Mouse (Mus musculus): ENCODE data around the gene Opcml. TPM values are rescaled to one million over a fixed set of nuclear protein-coding genes. Genes with fewer than 3 reads are reported as not detected.

Gene Opcml
- polyA plus RNA-seq, 1 experiment, result 0.02 TPM

DNA sequence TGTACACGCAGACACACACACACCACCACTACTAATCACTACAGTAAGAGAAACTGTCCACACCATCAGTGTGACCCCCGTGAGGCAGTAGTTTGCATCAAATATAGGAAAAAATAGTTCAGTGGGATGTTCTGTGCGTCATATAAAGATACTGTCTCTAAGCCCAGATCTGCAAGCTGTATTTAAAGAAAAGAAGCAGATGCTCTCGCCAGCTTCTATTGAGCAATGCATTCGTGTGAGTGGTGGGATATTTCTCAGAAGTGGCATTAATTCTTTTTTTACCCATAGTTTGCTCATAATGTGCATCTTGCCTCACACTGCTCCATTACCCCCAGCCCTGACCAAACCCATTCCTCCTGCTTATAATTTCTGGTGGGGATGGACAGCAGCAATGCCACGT is 678.8 kb downstream of the Opcml start:
- no peak for DNase-seq (ENCODE audit: low read depth in 1 of 2, low spot score in 2 of 2)
- Histone ChIP-seq H3K27ac (ENCODE audit: insufficient read depth, low read length) (no peak overlapping the region), H3K36me3 (ENCODE audit: control insufficient read depth, insufficient read depth, low read length) (no peaks in the 10 kb centered on the region), H3K4me1 (ENCODE audit: control insufficient read depth, insufficient read depth, insufficient read length) (no peaks in the 10 kb centered on the region), H3K4me3 (ENCODE audit: extremely low read depth, insufficient read depth, insufficient read length) (no peak overlapping the region), H3K27me3 (ENCODE audit: control insufficient read depth, insufficient read depth, low read length) (no peaks in the 10 kb centered on the region)
- WGBS, result 85% methylated on average over 6 of the region's 6 CpGs
- no peak for TF ChIP-seq CTCF (IDR thresholded peaks at IDR 0.05; ENCODE audit: extremely low read depth, insufficient read depth, insufficient read length, insufficient replicate concordance)
- TF ChIP-seq POLR2A (IDR thresholded peaks at IDR 0.05; ENCODE audit: low read depth, low read length), result no peak

DNA sequence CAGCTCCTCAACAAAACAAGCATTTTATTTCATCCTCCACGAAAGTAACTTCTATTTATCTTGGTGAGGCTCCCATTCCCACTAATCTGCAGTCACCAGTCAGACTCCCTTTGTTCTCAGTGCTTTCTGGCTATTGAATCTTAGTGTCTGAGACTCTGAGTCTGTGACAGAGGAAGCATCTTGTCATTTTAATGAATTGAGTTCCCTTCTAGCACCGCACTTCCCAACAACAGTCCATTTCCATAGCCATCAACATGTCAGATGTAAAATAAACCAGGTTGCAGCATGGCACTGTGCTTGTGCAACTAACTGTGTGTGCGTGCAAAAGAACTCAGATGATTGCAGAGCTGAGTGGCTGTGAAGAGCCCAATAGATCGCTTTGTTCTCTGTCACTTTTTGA is 680.9 kb downstream of the Opcml start:
- H3K27me3 ChIP-seq (ENCODE audit: control insufficient read depth, insufficient read depth, low read length), result no peaks in the 10 kb centered on the region
- no peak for DNase-seq (ENCODE audit: low read depth in 1 of 2, low spot score in 2 of 2)
- H3K4me3 ChIP-seq (ENCODE audit: extremely low read depth, insufficient read depth, insufficient read length), result no peak overlapping the region
- TF ChIP-seq POLR2A (IDR thresholded peaks at IDR 0.05; ENCODE audit: low read depth, low read length) (no peak), CTCF (IDR thresholded peaks at IDR 0.05; ENCODE audit: extremely low read depth, insufficient read depth, insufficient read length, insufficient replicate concordance) (no peak)
- 61% methylated on average over 4 of the region's 4 CpGs for WGBS
- H3K27ac ChIP-seq (ENCODE audit: insufficient read depth, low read length), result no peak overlapping the region
- no peaks in the 10 kb centered on the region for H3K36me3 ChIP-seq (ENCODE audit: control insufficient read depth, insufficient read depth, low read length)
- no peaks in the 10 kb centered on the region for H3K4me1 ChIP-seq (ENCODE audit: control insufficient read depth, insufficient read depth, insufficient read length)

- WGBS, result 87% methylated on average over 6 of the region's 6 CpGs
- no peaks in the 10 kb centered on the region for H3K36me3 ChIP-seq (ENCODE audit: control insufficient read depth, insufficient read depth, low read length)
- no peak for DNase-seq (ENCODE audit: low read depth in 1 of 2, low spot score in 2 of 2)
- H3K27ac ChIP-seq (ENCODE audit: insufficient read depth, low read length), result no peak overlapping the region
- TF ChIP-seq CTCF (IDR thresholded peaks at IDR 0.05; ENCODE audit: extremely low read depth, insufficient read depth, insufficient read length, insufficient replicate concordance), result no peak
- TF ChIP-seq POLR2A (IDR thresholded peaks at IDR 0.05; ENCODE audit: low read depth, low read length), result no peak
- no peak overlapping the region for H3K4me3 ChIP-seq (ENCODE audit: extremely low read depth, insufficient read depth, insufficient read length)
- H3K4me1 ChIP-seq (ENCODE audit: control insufficient read depth, insufficient read depth, insufficient read length), result no peaks in the 10 kb centered on the region
- H3K27me3 ChIP-seq (ENCODE audit: control insufficient read depth, insufficient read depth, low read length), result no peaks in the 10 kb centered on the region
Measured at GRCm38 (mm10) chr9:28474586-28474985, 684.0 kb downstream of the Opcml start.

GRCm38 (mm10) chr9:28481261-28481660 is 690.7 kb downstream of the Opcml start:
- Histone ChIP-seq H3K27ac (ENCODE audit: insufficient read depth, low read length) (no peak overlapping the region), H3K4me1 (ENCODE audit: control insufficient read depth, insufficient read depth, insufficient read length) (no peaks in the 10 kb centered on the region), H3K27me3 (ENCODE audit: control insufficient read depth, insufficient read depth, low read length) (no peaks in the 10 kb centered on the region), H3K4me3 (ENCODE audit: extremely low read depth, insufficient read depth, insufficient read length) (no peak overlapping the region), H3K36me3 (ENCODE audit: control insufficient read depth, insufficient read depth, low read length) (no peaks in the 10 kb centered on the region)
- DNase-seq (ENCODE audit: low read depth in 1 of 2, low spot score in 2 of 2), result no peak
- 83% methylated on average over 4 of the region's 4 CpGs for WGBS
- TF ChIP-seq CTCF (IDR thresholded peaks at IDR 0.05; ENCODE audit: extremely low read depth, insufficient read depth, insufficient read length, insufficient replicate concordance) (no peak), POLR2A (IDR thresholded peaks at IDR 0.05; ENCODE audit: low read depth, low read length) (no peak)

- no peak for DNase-seq (ENCODE audit: low read depth in 1 of 2, low spot score in 2 of 2)
- Histone ChIP-seq H3K36me3 (ENCODE audit: control insufficient read depth, insufficient read depth, low read length) (no peaks in the 10 kb centered on the region), H3K4me3 (ENCODE audit: extremely low read depth, insufficient read depth, insufficient read length) (no peak overlapping the region), H3K4me1 (ENCODE audit: control insufficient read depth, insufficient read depth, insufficient read length) (no peaks in the 10 kb centered on the region), H3K27ac (ENCODE audit: insufficient read depth, low read length) (no peak overlapping the region), H3K27me3 (ENCODE audit: control insufficient read depth, insufficient read depth, low read length) (no peaks in the 10 kb centered on the region)
- TF ChIP-seq CTCF (IDR thresholded peaks at IDR 0.05; ENCODE audit: extremely low read depth, insufficient read depth, insufficient read length, insufficient replicate concordance) (no peak), POLR2A (IDR thresholded peaks at IDR 0.05; ENCODE audit: low read depth, low read length) (no peak)
- WGBS, result 47% methylated on average over 2 of the region's 2 CpGs
Measured at GRCm38 (mm10) chr9:28488499-28488898, 697.9 kb downstream of the Opcml start.

DNA sequence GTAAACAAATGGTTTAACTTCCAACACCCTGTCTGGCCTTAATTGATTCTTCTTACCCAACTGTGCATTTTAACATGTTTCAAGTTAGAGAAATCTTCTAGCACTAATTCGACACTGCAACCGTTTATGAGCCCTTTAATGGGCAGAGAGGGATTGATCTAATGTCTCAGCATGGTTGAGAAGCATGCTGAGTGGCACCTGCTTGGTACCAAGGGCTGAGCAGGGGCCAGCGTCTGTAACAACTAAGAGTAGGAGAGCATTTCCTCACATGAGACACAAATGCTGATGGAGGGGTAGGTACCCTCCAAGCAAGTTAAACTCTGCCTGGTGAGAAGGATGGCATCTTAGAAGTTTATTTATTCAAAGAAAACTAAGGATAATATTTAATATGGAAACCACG is 699.3 kb downstream of the Opcml start:
- Histone ChIP-seq H3K4me3 (ENCODE audit: extremely low read depth, insufficient read depth, insufficient read length) (no peak overlapping the region), H3K4me1 (ENCODE audit: control insufficient read depth, insufficient read depth, insufficient read length) (no peaks in the 10 kb centered on the region), H3K27me3 (ENCODE audit: control insufficient read depth, insufficient read depth, low read length) (no peaks in the 10 kb centered on the region), H3K36me3 (ENCODE audit: control insufficient read depth, insufficient read depth, low read length) (no peaks in the 10 kb centered on the region), H3K27ac (ENCODE audit: insufficient read depth, low read length) (no peak overlapping the region)
- DNase-seq (ENCODE audit: low read depth in 1 of 2, low spot score in 2 of 2), result no peak
- WGBS, result 85% methylated on average over 4 of the region's 4 CpGs
- TF ChIP-seq POLR2A (IDR thresholded peaks at IDR 0.05; ENCODE audit: low read depth, low read length) (no peak), CTCF (IDR thresholded peaks at IDR 0.05; ENCODE audit: extremely low read depth, insufficient read depth, insufficient read length, insufficient replicate concordance) (no peak)

DNA sequence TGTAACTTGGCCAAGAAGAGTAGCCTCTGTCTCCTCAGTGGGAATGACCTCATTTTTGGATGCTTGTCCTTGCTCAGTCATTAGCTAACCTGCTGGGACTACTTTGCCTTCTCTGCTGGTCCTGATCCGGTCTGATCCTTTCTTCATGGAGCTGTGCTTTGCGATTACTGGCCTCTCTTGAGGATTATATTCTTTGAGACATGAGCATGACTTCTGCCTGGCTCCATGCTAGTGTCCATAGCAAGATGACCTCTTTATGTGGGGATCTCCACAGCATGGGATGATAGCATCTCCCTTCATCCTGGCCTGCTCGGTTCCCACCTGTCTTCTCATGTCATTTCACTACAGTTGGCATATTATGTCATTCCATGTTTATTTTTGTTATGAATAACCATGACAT is 699.8 kb downstream of the Opcml start:
- TF ChIP-seq POLR2A (IDR thresholded peaks at IDR 0.05; ENCODE audit: low read depth, low read length), result no peak
- no peak for TF ChIP-seq CTCF (IDR thresholded peaks at IDR 0.05; ENCODE audit: extremely low read depth, insufficient read depth, insufficient read length, insufficient replicate concordance)
- Histone ChIP-seq H3K4me3 (ENCODE audit: extremely low read depth, insufficient read depth, insufficient read length) (no peak overlapping the region), H3K36me3 (ENCODE audit: control insufficient read depth, insufficient read depth, low read length) (no peaks in the 10 kb centered on the region), H3K27me3 (ENCODE audit: control insufficient read depth, insufficient read depth, low read length) (no peaks in the 10 kb centered on the region), H3K27ac (ENCODE audit: insufficient read depth, low read length) (no peak overlapping the region), H3K4me1 (ENCODE audit: control insufficient read depth, insufficient read depth, insufficient read length) (no peaks in the 10 kb centered on the region)
- 87% methylated on average over 3 of the region's 3 CpGs for WGBS
- no peak for DNase-seq (ENCODE audit: low read depth in 1 of 2, low spot score in 2 of 2)

Measured in spleen, adult 2 months (tissue).